Mouse (Mus musculus) spleen, adult 2 months (tissue): Measurements from ENCODE around the gene Actr3.

Experiments used
- CTCF ChIP-seq: fragments of 200-500 bp; IDR thresholded peaks from 2 replicates; pipeline ENCODE4 v1.5.1; 2011; ENCODE audit warnings: mild to moderate bottlenecking, inconsistent platforms; ENCODE audit not compliant: insufficient read depth, insufficient read length, insufficient replicate concordance; ENCODE audit errors: extremely low read depth
- POLR2A ChIP-seq: fragments of 200-500 bp; IDR thresholded peaks from 2 replicates; pipeline ENCODE4 v1.6.1; 2011; ENCODE audit warnings: low read depth, low read length, inconsistent platforms

DNA sequence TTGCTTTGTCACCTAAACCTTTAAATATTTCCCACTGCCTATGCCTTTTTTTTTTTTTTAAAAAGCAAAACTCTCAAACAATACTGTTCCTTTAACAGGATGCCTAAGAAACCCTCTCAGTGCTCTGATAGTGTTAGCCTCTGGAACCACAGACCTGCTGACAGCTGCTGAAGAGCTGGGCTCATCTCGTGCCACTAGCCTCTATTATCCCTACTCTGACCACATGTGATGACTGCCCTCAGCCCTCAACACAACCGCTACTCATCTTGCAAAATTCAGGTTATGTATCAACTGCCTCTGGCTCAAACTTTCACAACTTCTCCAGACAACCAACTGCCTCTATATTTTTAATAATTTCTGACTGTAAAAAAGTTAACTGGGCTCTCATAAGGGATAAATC lies 15.6 kb downstream of the Actr3 start:
- TF ChIP-seq CTCF (no peak), POLR2A (no peak)
